Mouse (Mus musculus) CH12.LX (cell line): ENCODE measurements around the gene 4930402F06Rik.

Source experiments
- CTCF ChIP-seq, 2 experiments: IDR thresholded peaks in 1 of 2; conservative IDR thresholded peaks in 1 of 2; 2 replicates each; pipeline ENCODE4 v1.5.1; 2011 to 2012; ENCODE audit warnings: low read depth in 2 of 2, low read length in 2 of 2, improper control_type of control experiment in 1 of 2, inconsistent platforms in 1 of 2, mild to moderate bottlenecking in 1 of 2, moderate library complexity in 1 of 2
- HCFC1 ChIP-seq: IDR thresholded peaks from 2 replicates; pipeline ENCODE4 v1.6.1; 2012; ENCODE audit warnings: low read depth, mild to moderate bottlenecking, inconsistent platforms, low read length, improper control_type of control experiment
- POLR2A ChIP-seq: IDR thresholded peaks from 2 replicates; pipeline ENCODE4 v1.6.1; 2011; ENCODE audit warnings: low read depth, mild to moderate bottlenecking, improper control_type of control experiment, low read length
- POLR2AphosphoS2 ChIP-seq: IDR thresholded peaks from 2 replicates; pipeline ENCODE4 v1.6.1; 2011; ENCODE audit warnings: low read depth, low read length, improper control_type of control experiment
- TBP ChIP-seq: conservative IDR thresholded peaks from 2 replicates; pipeline ENCODE4 v1.6.1; 2011; ENCODE audit warnings: low read depth, low read length, improper control_type of control experiment
- TCF12 ChIP-seq: IDR thresholded peaks from 2 replicates; pipeline ENCODE4 v1.6.1; 2014; ENCODE audit warnings: low read depth, mild to moderate bottlenecking, inconsistent platforms, low read length, improper control_type of control experiment

DNA sequence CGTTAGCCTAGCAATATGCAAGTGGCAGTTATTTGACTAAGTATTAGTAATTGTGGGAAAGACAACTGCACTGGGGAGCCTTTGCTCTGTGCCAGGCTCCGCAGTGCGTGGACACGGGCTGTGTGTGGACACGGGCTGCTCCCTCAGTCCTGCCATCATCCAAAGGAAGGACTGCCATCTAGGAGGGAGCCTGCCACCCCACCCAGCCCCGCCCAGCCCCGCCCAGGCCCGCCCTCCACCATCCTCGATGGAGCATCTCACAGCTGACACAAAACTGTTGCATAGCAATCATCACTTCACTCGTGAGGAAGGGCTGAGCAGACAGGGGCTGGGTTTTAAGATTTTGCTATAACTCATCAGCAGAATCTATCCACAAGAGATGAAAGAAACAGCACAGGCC is 71.0 kb downstream of the 4930402F06Rik start:
- TF ChIP-seq CTCF (conservative IDR thresholded peaks at IDR 0.05 in 1 of 2, IDR thresholded peaks at IDR 0.05 in 1 of 2; ENCODE audit: low read depth in 2 of 2, low read length in 2 of 2) (no peak), POLR2AphosphoS2 (no peak), TBP (no peak), HCFC1 (no peak), POLR2A (no peak), TCF12 (no peak)
